Mouse (Mus musculus) liver, adult 2 months (tissue): ENCODE measurements around the gene Gm10718.
"Not testable (repeated sequence)": the region's sequence is repeated elsewhere in the genome, so short reads cannot be mapped to it uniquely, and the experiment has no call there.

Experiments
- CTCF ChIP-seq: fragments of 200-500 bp; IDR thresholded peaks from 2 replicates; pipeline ENCODE4 v1.5.1; 2011; ENCODE audit warnings: low read depth, low read length, control low read depth
- POLR2A ChIP-seq: fragments of 200-500 bp; IDR thresholded peaks from 2 replicates; pipeline ENCODE4 v1.6.1; 2011; ENCODE audit warnings: low read length, control low read depth; ENCODE audit not compliant: insufficient read depth; ENCODE audit errors: extremely low read depth

GRCm38 (mm10) chr9:3025653-3026052, 2.3 kb downstream of the Gm10718 start:
- TF ChIP-seq POLR2A, CTCF: not testable (repeated sequence)
